Mouse (Mus musculus) heart, postnatal 25 days (tissue): Measurements from ENCODE around the gene Mark4. TPM values are rescaled to one million over a fixed set of nuclear protein-coding genes. Genes with fewer than 3 reads are reported as not detected.

Experiments
- DNase-seq: peaks from one replicate; pipeline ENCODE4 v3.0.0; 2022; ENCODE audit warnings: low spot score
- intact Hi-C: fragments of 180-260 bp; cut with DNase I; formaldehyde crosslinking; loops from one replicate; pipeline ENCODE4 v1.15.1; 2025
- total RNA-seq, 2 experiments: library from RNA; stranded (reverse); gene quantifications; 2 replicates each; pipeline ENCODE4 v1.2.3; 2021

Mark4 gene
- total RNA-seq: 10 to 100 TPM; 22.3 to 24.3 TPM

- intact Hi-C loops: loop anchor here (5.0 kb wide), 1 partner anchor 114 kb away; no protein-coding TSS in a partner anchor
- peak; percentile 53 for DNase-seq
Measured at GRCm38 (mm10) chr7:19458591-19459111, at the start of gene Mark4. TSS of gene Mark4 (minus strand) at chr7:19458821.

GRCm38 (mm10) chr7:19507612-19507981 is 49.0 kb upstream of the Mark4 start:
- no peak for DNase-seq
- intact Hi-C loops: loop anchor here (2.0 to 5.0 kb wide), 2 partner anchors 55 to 65 kb away; partner anchors contain the start of gene Ppp1r37

GRCm38 (mm10) chr7:19506969-19507611 is 48.5 kb upstream of the Mark4 start:
- DNase-seq: no peak
- intact Hi-C loops: loop anchor here (2.0 to 5.0 kb wide), 2 partner anchors 55 to 66 kb away; partner anchors contain the start of gene Ppp1r37

GRCm38 (mm10) chr7:19506326-19506725 is 47.7 kb upstream of the Mark4 start:
- DNase-seq: no peak
- intact Hi-C loops: loop anchor here (2.0 to 5.0 kb wide), 2 partner anchors 56 to 66 kb away; partner anchors contain the start of gene Ppp1r37

GRCm38 (mm10) chr7:19503481-19504068 is 45.0 kb upstream of the Mark4 start:
- intact Hi-C loops: loop anchor here (1.0 to 5.0 kb wide), 3 partner anchors 42 to 115 kb away; no protein-coding TSS in a partner anchor
- DNase-seq: no peak

- intact Hi-C loops: loop anchor here (5.0 kb wide), 1 partner anchor 94 kb away; no protein-coding TSS in a partner anchor
- DNase-seq: no peak
Measured at GRCm38 (mm10) chr7:19501658-19502057, 43.0 kb upstream of the Mark4 start.

GRCm38 (mm10) chr7:19500420-19501363 is 42.1 kb upstream of the Mark4 start:
- DNase-seq: no peak
- intact Hi-C loops: loop anchor here (5.0 kb wide), 1 partner anchor 93 kb away; no protein-coding TSS in a partner anchor

GRCm38 (mm10) chr7:19498326-19498725 is 39.7 kb upstream of the Mark4 start:
- no peak for DNase-seq
- intact Hi-C loops: no loop called here

- DNase-seq: no peak
- intact Hi-C loops: no loop called here
Measured at GRCm38 (mm10) chr7:19496214-19496555, 37.6 kb upstream of the Mark4 start.

- intact Hi-C loops: no loop called here
- DNase-seq: no peak
Measured at GRCm38 (mm10) chr7:19495521-19496213, 37.0 kb upstream of the Mark4 start.

GRCm38 (mm10) chr7:19494751-19495474 is 36.3 kb upstream of the Mark4 start:
- no peak for DNase-seq
- intact Hi-C loops: no loop called here

GRCm38 (mm10) chr7:19491731-19492130 is 33.1 kb upstream of the Mark4 start:
- intact Hi-C loops: no loop called here
- DNase-seq: peak; percentile 37

GRCm38 (mm10) chr7:19489525-19489924 is 30.9 kb upstream of the Mark4 start:
- no peak for DNase-seq
- intact Hi-C loops: no loop called here

GRCm38 (mm10) chr7:19486549-19486948 is 27.9 kb upstream of the Mark4 start:
- intact Hi-C loops: no loop called here
- no peak for DNase-seq

GRCm38 (mm10) chr7:19485488-19485887 is 26.9 kb upstream of the Mark4 start:
- intact Hi-C loops: no loop called here
- DNase-seq: no peak

GRCm38 (mm10) chr7:19483281-19483680 is 24.7 kb upstream of the Mark4 start:
- DNase-seq: no peak
- intact Hi-C loops: no loop called here

GRCm38 (mm10) chr7:19477624-19478384 is 19.2 kb upstream of the Mark4 start:
- intact Hi-C loops: loop anchor here (2.0 kb wide), 1 partner anchor 17 kb away; no protein-coding TSS in a partner anchor
- no peak for DNase-seq

GRCm38 (mm10) chr7:19477084-19477483 is 18.5 kb upstream of the Mark4 start:
- DNase-seq: no peak
- intact Hi-C loops: loop anchor here (2.0 kb wide), 1 partner anchor 16 kb away; no protein-coding TSS in a partner anchor
